Mouse (Mus musculus) CH12.LX (cell line): Measurements from ENCODE around the gene Fam186a. TPM values are rescaled to one million over a fixed set of nuclear protein-coding genes. Genes with fewer than 3 reads are reported as not detected.

Experiments
- DNase-seq: peaks from one replicate; pipeline ENCODE4 v3.0.0-alpha.2; 2013; ENCODE audit errors: extremely low read depth
- H3K27ac ChIP-seq: 2 replicates; pipeline ENCODE4 v1.5.1; 2012; ENCODE audit warnings: low read depth, mild to moderate bottlenecking, control low read depth, moderate library complexity; ENCODE audit not compliant: insufficient read depth
- H3K27me3 ChIP-seq: replicated peaks from 2 replicates; pipeline ENCODE3; 2012; ENCODE audit warnings: inconsistent platforms
- H3K36me3 ChIP-seq, 2 experiments: replicated peaks in 1 of 2; 2 replicates each; pipeline versions ENCODE3 to v1.6.1; 2012; ENCODE audit warnings: inconsistent platforms in 1 of 2, low read length in 1 of 2, mild to moderate bottlenecking in 1 of 2, mixed read lengths in 1 of 2, moderate library complexity in 1 of 2; ENCODE audit not compliant: control insufficient read depth in 1 of 2, insufficient read depth in 1 of 2
- H3K4me1 ChIP-seq, 2 experiments: 2 replicates each; pipeline ENCODE4 v1.6.1; 2012; ENCODE audit warnings: inconsistent platforms in 1 of 2, moderate library complexity in 1 of 2; ENCODE audit not compliant: insufficient read depth in 2 of 2, control insufficient read depth in 1 of 2
- H3K4me2 ChIP-seq: 2 replicates; pipeline ENCODE4 v1.6.1; 2012; ENCODE audit warnings: low read depth, mild to moderate bottlenecking, control low read depth; ENCODE audit not compliant: poor library complexity, insufficient read depth, severe bottlenecking
- H3K4me3 ChIP-seq, 3 experiments: fragments of 150-350 bp in 1 of 3; sonication (generic) in 1 of 3; replicated peaks in 1 of 3; 2 replicates each; pipeline versions ENCODE3 to v1.5.1; 2011 to 2012; ENCODE audit warnings: low read depth in 2 of 3, low read length in 2 of 3, mild to moderate bottlenecking in 2 of 3, moderate library complexity in 2 of 3, control low read depth in 1 of 3, improper control_type of control experiment in 1 of 3, inconsistent platforms in 1 of 3, mixed read lengths in 1 of 3; ENCODE audit not compliant: poor library complexity in 1 of 3
- H3K79me2 ChIP-seq: replicated peaks from 2 replicates; pipeline ENCODE4 v1.6.1; 2012; ENCODE audit warnings: mild to moderate bottlenecking, moderate library complexity; ENCODE audit not compliant: control insufficient read depth, poor library complexity, insufficient read depth, severe bottlenecking; ENCODE audit errors: extremely low read depth
- H3K9ac ChIP-seq: 2 replicates; pipeline ENCODE4 v1.6.1; 2012; ENCODE audit warnings: low read depth, mild to moderate bottlenecking, control low read depth, moderate library complexity; ENCODE audit not compliant: insufficient read depth
- H3K9me3 ChIP-seq: replicated peaks from 2 replicates; pipeline ENCODE3; 2012; ENCODE audit warnings: low read length, inconsistent platforms, mixed read lengths
- BHLHE40 ChIP-seq: IDR thresholded peaks from 2 replicates; pipeline ENCODE4 v1.6.1; 2011; ENCODE audit warnings: mild to moderate bottlenecking, low read depth, low read length, improper control_type of control experiment
- EP300 ChIP-seq: IDR thresholded peaks from 2 replicates; pipeline ENCODE4 v1.6.1; 2011; ENCODE audit warnings: low read length, improper control_type of control experiment
- ETS1 ChIP-seq: conservative IDR thresholded peaks from 2 replicates; pipeline ENCODE4 v1.6.1; 2012; ENCODE audit warnings: low read depth, mild to moderate bottlenecking, inconsistent platforms, low read length, improper control_type of control experiment, moderate library complexity
- IRF4 ChIP-seq: IDR thresholded peaks from 2 replicates; pipeline ENCODE4 v1.6.1; 2014; ENCODE audit warnings: low read depth, mild to moderate bottlenecking, inconsistent platforms, low read length, improper control_type of control experiment
- JUN ChIP-seq: IDR thresholded peaks from 2 replicates; pipeline ENCODE4 v1.6.1; 2011; ENCODE audit warnings: low read depth, mild to moderate bottlenecking, low read length, improper control_type of control experiment, moderate library complexity; ENCODE audit not compliant: insufficient read depth
- POLR2A ChIP-seq: IDR thresholded peaks from 2 replicates; pipeline ENCODE4 v1.6.1; 2011; ENCODE audit warnings: low read depth, mild to moderate bottlenecking, improper control_type of control experiment, low read length
- USF1 ChIP-seq: IDR thresholded peaks from 2 replicates; pipeline ENCODE4 v1.6.1; 2014; ENCODE audit warnings: low read depth, mild to moderate bottlenecking, inconsistent platforms, low read length, improper control_type of control experiment
- USF2 ChIP-seq: conservative IDR thresholded peaks from 2 replicates; pipeline ENCODE4 v1.6.1; 2011; ENCODE audit warnings: low read depth, low read length, improper control_type of control experiment
- ZC3H11A ChIP-seq: IDR thresholded peaks from 2 replicates; pipeline ENCODE4 v1.6.1; 2012; ENCODE audit warnings: low read depth, mild to moderate bottlenecking, inconsistent platforms, low read length, improper control_type of control experiment
- ZNF384 ChIP-seq: IDR thresholded peaks from 2 replicates; pipeline ENCODE4 v1.6.1; 2012; ENCODE audit warnings: low read depth, low read length, improper control_type of control experiment, inconsistent platforms
- dilution Hi-C: fragments of 300-500 bp; cut with MboI; formaldehyde crosslinking; loops from 2 replicates; pipeline ENCODE4 v1.14.3; 2020; ENCODE audit warnings: low sequenced_read_pairs; ENCODE audit not compliant: extremely low pct_unique_long_range_greater_than_20kb, extremely low pct_ligation_motif_present
- in situ Hi-C: fragments of 300-500 bp; cut with MboI; formaldehyde crosslinking; loops from 3 replicates; pipeline ENCODE4 v1.14.3; 2019; ENCODE audit warnings: low sequenced_read_pairs, low pct_ligation_motif_present, low pct_unique_long_range_greater_than_20kb, mixed read lengths
- polyA plus RNA-seq: library from polyadenylated mRNA; unstranded; fragments of >175 nt; gene quantifications from 2 replicates; pipeline ENCODE4 v1.2.1, GENCODE M21; 2012; ENCODE audit warnings: low read depth; ENCODE audit not compliant: insufficient read length
- total RNA-seq, 2 experiments: library from RNA; depleted of rRNA; stranded (reverse); fragments of 300-350 nt in 1 of 2; fragments of >200 nt in 1 of 2; gene quantifications; 2 replicates each; pipeline ENCODE4 v1.2.3; 2012 to 2014

Fam186a gene
- total and polyA plus RNA-seq, 3 experiments = not detected

- Histone ChIP-seq H3K4me2 (0 out of 2 replicates have a peak overlapping the region, but pooled peaks have one; percentile 11), H3K79me2 (no peaks in the 10 kb centered on the region; the same call in 1 of the 2 replicates), H3K9ac (no peak overlapping the region), H3K9me3 (no peaks in the 10 kb centered on the region), H3K4me1 (peaks cover 7 to 48% of the 10 kb centered on the region in 2 experiments; a peak in 3 of 4 replicates), H3K27me3 (no peaks in the 10 kb centered on the region), H3K36me3 (peaks cover 29 to 75% of the 10 kb centered on the region in 2 experiments), H3K27ac (peak overlapping the region; percentile 45), H3K4me3 (no peak overlapping the region)
- TF ChIP-seq POLR2A (no peak), ZC3H11A (no peak), BHLHE40 (no peak), USF1 (no peak), USF2 (no peak), IRF4 (peak; percentile 97), EP300 (peak; percentile 96), ETS1 (no peak)
- dilution Hi-C loops (no loop called here), in situ Hi-C loops (no loop called here)
- DNase-seq = peak; percentile 77
Observed at GRCm38 (mm10) chr15:99999390-99999789, 32.5 kb upstream of the Fam186a start.

GRCm38 (mm10) chr15:99997114-99997804, 30.4 kb upstream of the Fam186a start:
- in situ Hi-C loops (no loop called here), dilution Hi-C loops (no loop called here)
- H3K27me3 ChIP-seq = no peaks in the 10 kb centered on the region
- H3K4me3 ChIP-seq = no peak overlapping the region
- TF ChIP-seq ZNF384 (0 out of 2 replicates have a peak, but pooled peaks have one; percentile 24), ZC3H11A (no peak)
- peaks cover 2% of the 10 kb centered on the region for H3K79me2 ChIP-seq
- H3K4me2 ChIP-seq = no peak overlapping the region
- no peak overlapping the region for H3K27ac ChIP-seq
- H3K9ac ChIP-seq = no peak overlapping the region
- peaks cover 5 to 57% of the 10 kb centered on the region in 2 experiments; a peak in 3 of 4 replicates for H3K4me1 ChIP-seq
- H3K36me3 ChIP-seq = peaks cover 24 to 71% of the 10 kb centered on the region in 2 experiments
- no peak for DNase-seq
- no peaks in the 10 kb centered on the region for H3K9me3 ChIP-seq

DNA sequence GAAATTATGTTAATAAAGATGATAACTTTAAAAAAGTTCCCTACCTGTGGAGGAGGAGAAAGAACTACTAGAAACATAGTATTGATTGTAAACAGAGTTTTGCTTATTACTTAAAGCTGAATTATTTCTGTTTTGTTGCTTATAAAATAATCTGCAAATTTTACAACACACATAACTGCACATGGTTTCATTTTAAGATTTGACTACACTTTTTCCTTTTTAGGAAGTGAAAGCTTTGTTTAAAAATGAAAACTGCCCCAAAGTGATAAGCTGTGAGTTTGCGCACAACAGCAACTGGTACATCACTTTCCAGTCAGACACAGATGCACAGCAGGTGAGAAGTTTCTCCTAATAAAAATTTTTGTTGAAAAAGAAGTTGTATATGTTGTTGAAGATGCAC, 26.2 kb upstream of the Fam186a start:
- TF ChIP-seq EP300 = peak; percentile 73
- no peak for TF ChIP-seq JUN
- TF ChIP-seq IRF4 = peak; percentile 62
- dilution Hi-C loops = no loop called here
- in situ Hi-C loops = no loop called here

More for the DNA sequence above, 26.2 kb upstream of the Fam186a start:
- Histone ChIP-seq H3K79me2 (peaks cover 7% of the 10 kb centered on the region), H3K36me3 (peaks cover 36 to 78% of the 10 kb centered on the region in 2 experiments), H3K4me3 (no peak overlapping the region), H3K27ac (no peak overlapping the region; the same call in 1 of the 2 replicates), H3K9me3 (no peaks in the 10 kb centered on the region), H3K9ac (no peak overlapping the region), H3K4me2 (no peak overlapping the region), H3K27me3 (no peaks in the 10 kb centered on the region), H3K4me1 (peaks cover 0 to 41% of the 10 kb centered on the region in 2 experiments; a peak in 2 of 4 replicates)
- no peak for DNase-seq
